Mouse (Mus musculus) left cerebral cortex, postnatal 36 days (tissue): ENCODE measurements at regions not wholly inside any gene's neighbourhood (a gene's known extent, or its start where the extent isn't known, plus 50 kb on each side); places are given as distances from the start of the nearest gene placed in this dataset.

Experiments
- DNase-seq, 2 experiments: peaks; one replicate each; pipeline ENCODE4 v3.0.0; 2021 to 2022; ENCODE audit warnings: low spot score in 2 of 2, mixed read lengths in 1 of 2
- intact Hi-C: fragments of 180-260 bp; cut with DNase I; formaldehyde crosslinking; loops from one replicate; pipeline ENCODE4 v1.15.1; 2025

DNA sequence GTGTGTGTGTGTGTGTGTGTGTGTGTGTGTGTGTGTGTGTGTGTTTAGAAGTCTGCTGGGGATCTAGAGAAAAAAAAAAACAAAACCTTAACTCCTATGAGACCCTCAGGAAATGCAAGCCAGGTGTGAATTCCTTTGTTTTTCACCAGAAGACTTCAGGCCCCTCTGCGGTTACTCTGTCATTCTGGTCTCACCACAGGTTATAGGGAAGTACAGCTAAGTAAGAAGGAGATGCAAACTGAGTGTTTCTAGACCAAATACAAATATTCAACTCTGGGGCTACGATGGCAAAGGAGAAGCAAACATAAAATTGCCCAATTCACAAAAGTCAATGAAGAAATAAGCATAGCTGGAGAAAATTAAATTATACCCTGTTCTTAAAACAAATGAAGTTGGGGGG lies 54.9 kb upstream of the Basp1 start:
- intact Hi-C loops, result no loop called here
- no peak for DNase-seq

DNA sequence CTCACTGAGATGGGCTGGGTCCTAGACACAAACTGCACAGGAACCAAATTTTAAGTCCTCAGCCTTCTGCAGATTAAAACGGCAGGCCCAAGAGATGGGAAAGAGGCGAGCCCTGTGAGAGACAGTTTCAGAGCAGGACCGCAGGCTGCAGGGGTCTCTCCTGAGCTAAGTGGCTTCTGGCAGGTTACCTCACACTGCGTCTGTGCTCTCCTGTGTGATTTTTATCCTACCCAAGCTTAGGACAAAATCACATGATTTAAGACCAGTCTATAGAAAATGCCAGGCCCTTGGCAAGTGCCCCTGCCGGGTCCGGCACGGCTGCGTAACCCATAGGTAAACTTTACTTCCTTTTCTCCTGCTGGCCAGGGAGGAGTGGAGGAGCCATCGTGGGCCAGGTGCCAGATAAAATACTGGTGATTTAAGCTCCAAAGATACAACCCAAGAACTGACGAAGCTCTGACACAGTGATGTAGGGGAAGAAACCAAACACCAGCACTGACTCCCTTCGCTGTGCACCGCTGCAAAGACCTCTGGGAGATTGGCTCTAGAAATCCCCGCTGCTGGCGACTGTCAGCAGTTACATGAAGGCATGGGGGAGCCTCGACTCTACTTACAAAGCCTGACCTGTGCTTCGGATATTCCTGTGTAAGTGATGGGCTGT lies 55.8 kb upstream of the Basp1 start:
- DNase-seq, result no peak
- intact Hi-C loops, result no loop called here

DNA sequence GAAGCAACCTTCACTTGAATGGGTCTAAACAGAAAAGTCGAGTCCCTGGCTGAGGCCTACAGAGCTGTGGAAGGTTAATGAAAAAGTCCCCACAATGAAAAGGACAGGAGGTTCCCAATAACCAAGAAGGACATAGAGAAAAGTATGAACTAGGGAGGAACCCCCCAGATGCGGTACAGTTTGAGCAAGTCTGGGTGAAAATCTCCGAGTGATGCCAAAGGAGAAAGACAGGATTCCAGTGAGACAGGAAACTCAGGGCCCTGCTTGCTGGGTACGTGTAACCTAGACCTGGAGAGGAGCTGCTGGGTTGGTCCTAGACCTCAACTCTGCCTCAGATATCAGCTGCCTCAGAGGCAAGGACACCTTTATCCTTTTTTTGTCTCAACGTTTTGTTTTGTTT lies 57.8 kb upstream of the Basp1 start:
- intact Hi-C loops, result no loop called here
- no peak for DNase-seq

DNA sequence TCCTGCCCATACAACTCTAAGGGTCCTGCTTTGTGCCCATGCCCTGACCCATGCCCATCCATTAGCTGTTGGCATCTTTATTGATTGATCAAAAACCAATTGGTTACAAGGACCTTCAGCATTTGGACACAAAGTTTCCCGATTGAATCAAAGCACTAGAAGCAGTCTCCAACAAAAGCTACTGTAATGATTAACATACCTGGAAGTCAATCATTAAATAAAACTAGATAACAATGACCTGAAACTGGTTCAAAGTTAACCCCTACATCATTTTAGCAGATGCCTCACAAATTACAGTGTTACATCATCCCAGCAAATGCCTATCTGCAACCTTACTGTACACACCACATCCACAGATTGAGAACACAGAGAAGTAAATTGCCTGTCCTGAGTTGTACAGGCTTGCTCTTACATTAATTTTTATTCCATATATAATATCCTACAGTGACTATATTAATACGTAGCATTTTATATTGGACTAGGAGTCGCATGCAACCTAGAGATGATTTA lies 59.7 kb upstream of the Basp1 start:
- no peak for DNase-seq
- intact Hi-C loops, result no loop called here

- intact Hi-C loops, result no loop called here
- DNase-seq, result no peak
Measured at GRCm38 (mm10) chr15:25474096-25474495, 60.5 kb upstream of the Basp1 start.

GRCm38 (mm10) chr15:25482586-25482985 lies 69.0 kb upstream of the Basp1 start:
- DNase-seq, result no peak
- intact Hi-C loops, result no loop called here

DNA sequence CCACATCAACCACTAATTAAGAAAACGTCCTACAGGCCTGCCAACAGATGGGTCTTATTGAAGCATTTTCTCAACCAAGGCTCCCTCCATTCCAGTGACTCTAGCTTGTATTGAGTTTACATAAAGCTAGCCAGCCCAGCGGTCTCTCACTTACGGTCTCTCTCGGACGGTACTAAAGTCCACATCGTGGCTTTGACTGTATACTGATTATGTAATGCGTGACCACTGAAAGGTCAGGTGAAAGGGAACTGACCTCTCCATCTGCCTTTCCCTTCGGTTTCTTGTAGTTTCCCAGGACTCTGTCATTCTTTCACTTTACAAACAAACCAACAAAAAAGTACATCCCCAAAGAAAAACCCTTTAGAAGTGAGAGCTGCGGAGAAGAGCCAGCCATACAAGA lies 71.8 kb upstream of the Basp1 start:
- DNase-seq, result no peak
- intact Hi-C loops, result loop anchor here (5.0 kb wide), 1 partner anchor 232 kb away; no protein-coding TSS in a partner anchor

GRCm38 (mm10) chr15:25486158-25486557 lies 72.6 kb upstream of the Basp1 start:
- intact Hi-C loops, result loop anchor here (5.0 kb wide), 1 partner anchor 231 kb away; no protein-coding TSS in a partner anchor

DNA sequence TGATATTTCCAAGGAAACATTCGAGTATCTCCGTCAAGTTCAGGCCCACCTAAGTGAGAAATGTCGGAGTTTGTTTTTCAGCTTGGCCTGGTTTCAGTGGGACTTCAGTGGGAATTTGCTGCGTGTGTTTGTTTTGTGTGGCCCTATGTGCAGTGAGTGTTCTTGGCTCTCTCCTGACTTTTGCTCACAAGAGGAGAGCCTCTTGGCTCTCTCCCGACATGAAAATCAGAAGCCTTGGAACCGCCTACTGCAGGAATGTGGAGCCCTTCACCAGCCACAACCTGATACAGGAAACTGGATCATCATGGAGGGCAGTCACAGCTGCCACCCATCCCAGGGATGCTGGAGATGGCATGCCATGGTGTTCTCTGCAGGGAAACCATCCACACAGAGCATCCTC lies 76.2 kb upstream of the Basp1 start:
- no peak for DNase-seq
- intact Hi-C loops, result loop anchor here (5.0 kb wide), 1 partner anchor 227 kb away; no protein-coding TSS in a partner anchor

More at GRCm38 (mm10) chr15:25486158-25486557, 72.6 kb upstream of the Basp1 start:
- DNase-seq, result no peak

DNA sequence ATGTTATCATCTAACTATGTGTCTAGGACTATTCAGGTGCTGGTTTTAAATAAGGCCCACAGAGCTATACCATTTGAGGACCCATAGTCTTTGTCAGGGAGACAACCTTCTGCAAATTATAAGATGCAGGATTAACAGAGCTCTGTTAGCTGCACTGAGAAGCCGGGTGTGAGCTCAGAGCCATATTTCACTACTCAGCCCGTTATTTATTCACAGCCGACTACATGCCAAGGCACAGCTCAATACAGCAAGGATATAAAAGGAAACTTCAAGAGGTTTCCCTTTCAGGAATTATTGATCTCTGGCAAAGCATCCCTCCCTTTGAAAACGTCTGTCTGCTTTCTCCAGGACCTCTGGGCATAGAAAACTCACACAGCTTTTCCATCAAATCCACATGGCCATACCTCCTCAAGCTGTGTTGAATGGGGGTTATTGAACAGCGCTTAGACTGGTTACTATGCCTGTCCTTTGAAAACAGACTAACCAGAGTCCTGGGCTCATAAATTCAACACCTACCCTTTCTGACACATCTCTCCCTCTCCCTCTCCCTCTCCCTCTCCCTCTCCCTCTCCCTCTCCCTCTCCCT lies 78.7 kb upstream of the Basp1 start:
- no peak for DNase-seq
- intact Hi-C loops, result no loop called here

DNA sequence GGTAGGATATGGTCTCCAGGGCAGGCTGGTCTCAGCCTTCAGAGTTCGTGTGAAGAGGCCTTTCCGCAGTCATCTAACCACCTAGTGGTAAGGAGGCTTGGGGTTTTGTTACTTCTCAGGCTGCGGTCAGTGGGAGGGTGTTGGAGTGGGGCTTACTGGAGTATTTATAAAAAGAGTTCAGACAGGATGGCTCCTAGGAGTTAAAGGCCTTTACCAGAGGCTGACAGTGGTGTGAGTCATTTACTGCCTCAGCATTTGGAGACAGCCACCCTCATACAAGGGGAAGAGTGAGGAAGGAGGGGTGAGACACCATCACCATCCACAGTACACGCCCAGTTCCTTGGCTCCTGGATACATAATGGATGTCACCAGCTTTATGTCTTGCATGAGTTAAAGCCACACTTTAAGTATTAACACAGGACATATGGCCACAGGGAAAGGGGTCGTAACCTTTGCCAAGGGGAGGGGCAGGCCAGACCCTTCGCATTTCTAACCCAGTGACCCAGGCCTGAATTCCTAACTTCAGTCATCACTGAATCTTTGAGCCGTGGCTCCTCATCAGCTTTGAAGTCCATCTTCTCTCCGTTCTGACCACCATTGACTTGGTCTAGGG lies 81.2 kb upstream of the Basp1 start:
- DNase-seq, result no peak
- intact Hi-C loops, result no loop called here

- intact Hi-C loops, result no loop called here
Measured at GRCm38 (mm10) chr15:25495926-25496644, 82.5 kb upstream of the Basp1 start.

DNA sequence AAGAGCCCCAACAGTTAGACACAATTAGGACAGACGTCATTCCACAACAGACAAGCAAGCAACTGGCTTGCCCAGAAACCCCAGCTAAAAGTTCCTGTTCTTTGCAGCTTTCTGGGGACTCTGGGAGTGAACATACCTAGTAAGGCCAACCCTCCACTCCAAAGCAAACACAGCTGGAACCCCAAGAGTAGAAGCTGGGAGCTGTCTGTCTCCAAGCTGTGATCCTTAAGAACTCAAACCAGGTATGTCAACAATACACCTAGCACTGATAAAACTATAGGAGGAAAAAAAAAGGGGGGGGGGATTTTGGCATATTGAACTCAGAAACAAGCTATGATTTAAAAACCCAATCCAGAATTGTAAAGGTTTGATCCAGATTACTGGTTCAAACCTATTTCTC lies 84.2 kb upstream of the Basp1 start:
- intact Hi-C loops, result no loop called here
- DNase-seq, result no peak

More at GRCm38 (mm10) chr15:25495926-25496644, 82.5 kb upstream of the Basp1 start:
- DNase-seq, result no peak

GRCm38 (mm10) chr15:25498422-25498821 lies 84.9 kb upstream of the Basp1 start:
- no peak for DNase-seq
- intact Hi-C loops, result no loop called here

DNA sequence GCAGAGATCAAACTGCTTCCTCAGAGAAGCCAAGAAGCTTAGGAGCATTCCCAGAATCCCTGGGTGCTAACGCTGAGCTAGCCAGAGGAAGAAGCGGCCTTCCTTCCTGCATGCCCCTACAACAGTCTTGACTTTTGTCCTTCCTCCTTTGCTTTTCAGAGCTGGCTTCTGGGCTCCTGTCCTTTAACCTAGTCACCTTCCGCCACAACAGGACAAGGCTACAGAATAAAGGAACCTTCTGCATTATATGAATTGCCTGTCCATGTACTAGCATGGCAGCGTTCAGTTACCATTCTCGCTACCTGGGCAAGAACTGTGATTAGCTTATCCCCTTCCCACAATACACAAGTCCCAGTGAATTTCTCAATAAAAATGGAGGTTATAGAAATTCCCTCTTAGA lies 88.9 kb upstream of the Basp1 start:
- DNase-seq, result no peak
- intact Hi-C loops, result no loop called here

DNA sequence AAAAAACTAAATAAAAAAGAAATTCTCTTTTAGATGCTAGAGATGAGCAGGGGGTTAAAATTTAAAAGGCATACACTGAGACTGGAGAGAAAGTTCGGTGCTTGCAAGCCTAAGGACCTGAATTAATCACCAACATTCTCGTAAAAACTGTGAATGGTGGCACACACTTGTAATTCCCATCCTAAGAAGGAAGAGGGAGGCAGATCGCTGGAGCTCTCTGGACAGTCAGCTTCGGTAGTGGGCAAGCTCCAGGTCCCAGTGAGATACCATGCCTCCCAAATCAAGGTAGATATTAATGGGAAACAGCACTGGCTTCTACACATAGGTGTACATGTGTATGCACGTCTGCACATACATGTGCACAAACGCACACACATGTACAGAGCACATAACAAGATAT lies 89.5 kb upstream of the Basp1 start:
- no peak for DNase-seq
- intact Hi-C loops, result no loop called here

DNA sequence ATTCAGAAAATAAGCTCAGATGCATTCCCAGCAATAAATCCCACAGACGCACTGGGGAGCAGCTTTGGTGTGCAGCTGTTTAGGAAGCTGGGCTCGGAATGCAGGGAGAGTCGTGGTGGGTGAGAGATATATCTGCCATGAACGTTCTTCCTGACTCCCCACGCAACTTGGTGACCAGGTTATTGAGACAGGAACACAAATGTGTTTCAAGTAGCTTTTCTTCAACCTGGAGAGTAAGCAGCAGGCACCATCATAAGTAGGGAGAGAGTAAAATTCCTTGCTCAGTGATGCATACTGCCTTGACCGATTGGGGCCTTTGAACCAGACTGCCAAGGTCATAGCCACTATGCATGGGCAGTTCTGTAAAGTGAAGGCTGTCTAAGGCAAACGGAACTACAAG lies 95.6 kb upstream of the Basp1 start:
- intact Hi-C loops, result no loop called here
- DNase-seq, result no peak

GRCm38 (mm10) chr15:25509584-25509983 lies 96.0 kb upstream of the Basp1 start:
- intact Hi-C loops, result no loop called here
- DNase-seq, result no peak

- intact Hi-C loops, result no loop called here
- no peak for DNase-seq
Measured at GRCm38 (mm10) chr15:25510060-25510492, 96.5 kb upstream of the Basp1 start.
